Mouse (Mus musculus) testis, adult 2 months (tissue): ENCODE measurements around the gene Exosc10. TPM values are rescaled to one million over a fixed set of nuclear protein-coding genes. Genes with fewer than 3 reads are reported as not detected.

Source experiments
- H3K27ac ChIP-seq: fragments of 200-500 bp; 2 replicates; pipeline ENCODE4 v1.5.1; 2012; ENCODE audit warnings: low read depth, low read length; ENCODE audit not compliant: control insufficient read depth, insufficient read depth
- H3K27me3 ChIP-seq: fragments of 200-500 bp; 2 replicates; pipeline ENCODE4 v1.6.1; 2012; ENCODE audit warnings: mild to moderate bottlenecking, low read length, moderate library complexity; ENCODE audit not compliant: control insufficient read depth, insufficient read depth
- H3K36me3 ChIP-seq: fragments of 200-500 bp; 2 replicates; pipeline ENCODE4 v1.6.1; 2012; ENCODE audit warnings: mild to moderate bottlenecking, low read length; ENCODE audit not compliant: control insufficient read depth, insufficient read depth
- H3K4me1 ChIP-seq: fragments of 200-500 bp; 2 replicates; pipeline ENCODE4 v1.6.1; 2012; ENCODE audit warnings: low read length; ENCODE audit not compliant: control insufficient read depth, insufficient read depth
- H3K4me3 ChIP-seq: fragments of 200-500 bp; 2 replicates; pipeline ENCODE4 v1.5.1; 2012; ENCODE audit warnings: low read depth, mild to moderate bottlenecking, low read length, moderate library complexity, mixed read lengths; ENCODE audit not compliant: control insufficient read depth
- CTCF ChIP-seq: fragments of 200-500 bp; IDR thresholded peaks from 2 replicates; pipeline ENCODE4 v1.5.1; 2012; ENCODE audit warnings: low read depth, mild to moderate bottlenecking, inconsistent platforms, low read length, moderate library complexity; ENCODE audit not compliant: control insufficient read depth, insufficient read depth, insufficient replicate concordance
- POLR2A ChIP-seq: fragments of 200-500 bp; IDR thresholded peaks from 2 replicates; pipeline ENCODE4 v1.6.1; 2012; ENCODE audit warnings: low read depth, mild to moderate bottlenecking, inconsistent platforms, low read length, moderate library complexity; ENCODE audit not compliant: control insufficient read depth
- polyA plus RNA-seq: library from polyadenylated mRNA; depleted of rRNA; stranded (reverse); fragments of >200 nt; gene quantifications from 2 replicates; pipeline ENCODE4 v1.2.3, GENCODE M21; 2012

Exosc10 gene
- polyA plus RNA-seq, 1 experiment: 40.1 TPM

- Histone ChIP-seq H3K27me3 (no peaks in the 10 kb centered on the region), H3K4me1 (no peaks in the 10 kb centered on the region), H3K27ac (no peak overlapping the region), H3K36me3 (no peaks in the 10 kb centered on the region), H3K4me3 (no peak overlapping the region)
- no peak for TF ChIP-seq POLR2A
- no peak for TF ChIP-seq CTCF
Observed at GRCm38 (mm10) chr4:148600316-148600715, 42.1 kb downstream of the Exosc10 start.

DNA sequence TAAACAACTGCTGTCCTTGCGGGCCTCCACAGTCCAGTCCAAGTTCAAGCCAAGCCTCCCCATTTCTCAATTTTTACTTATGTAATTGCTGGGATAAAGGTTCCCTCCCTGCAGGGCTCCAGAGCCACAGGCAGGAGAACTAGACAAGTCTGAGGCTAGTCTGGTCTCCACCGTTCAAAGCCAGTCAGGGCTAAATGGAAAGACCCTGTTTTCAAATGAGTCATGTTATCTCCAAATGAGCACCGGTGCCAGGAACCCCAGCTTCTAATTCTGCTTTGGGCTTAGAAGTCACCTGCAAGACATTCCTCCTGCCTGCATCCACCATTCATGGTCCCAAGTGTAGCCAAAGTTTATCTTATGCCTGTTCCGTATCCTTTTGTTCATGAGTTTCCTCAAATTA is 43.6 kb downstream of the Exosc10 start:
- no peaks in the 10 kb centered on the region for H3K36me3 ChIP-seq
- H3K4me3 ChIP-seq: no peak overlapping the region
- H3K27ac ChIP-seq: no peak overlapping the region
- no peaks in the 10 kb centered on the region for H3K27me3 ChIP-seq
- TF ChIP-seq CTCF: no peak
- no peak for TF ChIP-seq POLR2A
- no peaks in the 10 kb centered on the region for H3K4me1 ChIP-seq

DNA sequence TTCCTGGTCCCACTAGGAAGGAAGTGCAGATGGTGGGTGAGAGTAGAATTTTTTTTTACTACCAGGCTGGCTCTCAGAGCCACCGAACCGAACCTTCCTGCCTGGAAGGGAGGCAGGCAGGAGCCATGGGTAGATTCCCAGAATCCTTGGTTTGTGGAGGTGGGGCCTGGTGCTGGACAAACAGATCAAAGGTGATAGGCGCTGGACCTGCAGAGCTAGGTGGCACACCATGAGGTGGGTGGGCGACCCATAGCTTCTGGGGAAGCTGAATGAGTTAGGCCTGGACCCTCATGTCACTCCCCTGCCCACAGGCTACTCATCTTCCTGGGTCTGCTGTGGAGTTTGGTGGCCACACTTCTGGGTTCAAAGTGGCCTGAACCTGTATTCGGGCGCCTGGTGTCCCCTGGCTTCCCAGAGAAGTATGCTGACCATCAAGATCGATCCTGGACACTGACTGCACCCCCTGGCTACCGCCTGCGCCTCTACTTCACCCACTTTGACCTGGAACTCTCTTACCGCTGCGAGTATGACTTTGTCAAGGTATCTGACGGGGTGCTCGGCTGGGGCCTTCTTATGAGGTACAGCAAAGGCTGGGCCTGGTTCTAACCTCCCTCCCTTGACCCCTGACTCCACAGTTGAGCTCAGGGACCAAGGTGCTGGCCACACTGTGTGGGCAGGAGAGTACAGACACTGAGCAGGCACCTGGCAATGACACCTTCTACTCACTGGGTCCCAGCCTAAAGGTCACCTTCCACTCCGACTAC is 44.3 kb downstream of the Exosc10 start, which contains the start of gene Masp2:
Gene Masp2 (plus strand): TSS at position 198 of the 764 bp plus-strand sequence.
- Histone ChIP-seq H3K4me1 (no peaks in the 10 kb centered on the region), H3K27ac (no peak within 1 kb of the TSS), H3K36me3 (no peaks in the 10 kb centered on the region), H3K4me3 (no peak within 1 kb of the TSS), H3K27me3 (no peaks in the 10 kb centered on the region)
- TF ChIP-seq POLR2A (no peak), CTCF (no peak)

DNA sequence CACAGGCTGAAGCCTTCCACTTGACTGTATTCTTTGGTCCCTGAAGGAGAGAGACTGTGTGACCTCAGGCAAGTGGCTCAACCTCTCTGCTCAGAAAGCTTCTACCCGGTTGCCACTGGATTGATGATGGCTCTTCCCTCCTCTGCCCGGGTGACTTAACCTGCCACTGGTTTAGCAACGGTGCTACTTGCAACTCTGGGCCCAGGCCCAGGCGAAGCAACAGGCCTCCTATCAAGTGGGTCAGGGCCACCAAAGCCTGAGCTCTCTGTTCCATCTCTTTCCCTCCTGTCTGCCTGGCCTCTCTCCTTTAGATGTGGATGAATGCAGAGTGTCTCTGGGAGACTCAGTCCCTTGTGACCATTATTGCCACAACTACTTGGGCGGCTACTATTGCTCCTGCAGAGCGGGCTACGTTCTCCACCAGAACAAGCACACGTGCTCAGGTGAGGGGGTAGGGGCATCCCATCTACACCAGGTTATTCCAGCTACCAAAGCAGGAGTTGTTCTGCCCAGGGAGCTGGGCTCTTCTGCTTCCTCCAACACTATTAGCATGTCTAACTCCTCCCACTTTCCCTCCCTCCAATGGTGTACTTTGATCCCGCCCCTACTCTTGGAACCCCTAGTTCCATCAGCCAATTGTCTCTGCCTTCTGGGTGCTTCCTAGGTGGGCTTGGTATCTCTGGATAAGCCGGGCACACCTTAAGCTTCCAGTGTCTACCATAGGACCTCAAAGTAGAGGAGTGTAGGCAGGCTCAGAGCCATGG is 45.3 kb downstream of the Exosc10 start:
- TF ChIP-seq CTCF: no peak
- no peak for TF ChIP-seq POLR2A
- H3K36me3 ChIP-seq: no peaks in the 10 kb centered on the region
- H3K4me1 ChIP-seq: no peaks in the 10 kb centered on the region
- H3K27me3 ChIP-seq: no peaks in the 10 kb centered on the region
- no peak overlapping the region for H3K4me3 ChIP-seq
- no peak overlapping the region for H3K27ac ChIP-seq

DNA sequence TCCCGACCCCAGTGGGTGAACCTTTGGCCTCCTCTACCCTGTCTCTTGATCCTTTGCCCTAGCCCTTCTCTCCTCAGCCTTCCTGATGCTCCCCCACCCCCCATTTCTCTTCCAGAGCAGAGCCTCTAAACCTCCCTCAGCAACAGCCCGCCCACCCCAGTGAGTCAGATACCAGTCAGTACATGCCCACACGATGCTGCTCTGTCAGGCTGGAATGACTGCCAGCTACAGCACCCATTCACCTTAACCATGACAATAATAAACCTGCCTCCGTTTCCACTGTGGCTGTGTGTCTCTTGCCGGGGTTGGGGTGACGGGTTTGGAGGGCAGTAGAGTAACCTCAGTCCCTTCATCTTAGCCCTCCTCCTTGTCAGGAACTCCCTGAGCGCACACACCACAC is 45.9 kb downstream of the Exosc10 start:
- no peak for TF ChIP-seq CTCF
- TF ChIP-seq POLR2A: no peak
- Histone ChIP-seq H3K4me1 (no peaks in the 10 kb centered on the region), H3K4me3 (no peak overlapping the region), H3K27ac (no peak overlapping the region), H3K27me3 (no peaks in the 10 kb centered on the region), H3K36me3 (no peaks in the 10 kb centered on the region)

GRCm38 (mm10) chr4:148604541-148605165 is 46.4 kb downstream of the Exosc10 start:
- TF ChIP-seq POLR2A: no peak
- peak; percentile 51; the same call in 1 of the 2 replicates for TF ChIP-seq CTCF
- Histone ChIP-seq H3K27me3 (no peaks in the 10 kb centered on the region), H3K4me1 (no peaks in the 10 kb centered on the region), H3K27ac (no peak overlapping the region), H3K4me3 (no peak overlapping the region), H3K36me3 (no peaks in the 10 kb centered on the region)

GRCm38 (mm10) chr4:148607758-148608157 is 49.5 kb downstream of the Exosc10 start:
- Histone ChIP-seq H3K4me1 (no peaks in the 10 kb centered on the region), H3K27ac (no peak overlapping the region), H3K4me3 (no peak overlapping the region), H3K36me3 (no peaks in the 10 kb centered on the region), H3K27me3 (no peaks in the 10 kb centered on the region)
- TF ChIP-seq CTCF (peak; percentile 82; the same call in 1 of the 2 replicates), POLR2A (no peak)
